Comparison of ENCODE assay signal across 8 mouse cellular contexts in genomic region chr6:124702784-124703103, GRCm38 (mm10). TPM values are rescaled to one million over a fixed set of nuclear protein-coding genes. Genes with fewer than 3 reads are reported as not detected.
DNase-seq lines count a peak whose midpoint lies in the region; ATAC-seq lines count a peak whose summit lies in the region.
"Had no signal": no experiment of that assay in that cellular context is flagged by ENCODE, and none has a peak within 500 bp of the region (broad histone marks: within the 10 kb centered on the region; RNA-seq: fewer than 3 reads in every experiment).

No protein-coding gene starts in this region.

- H3K9me3 ChIP-seq in forebrain, embryonic 16.5 days (ENCODE audit: control insufficient read depth, low read length): no peaks in the 10 kb centered on the region
- H3K9me3 ChIP-seq in hindbrain, embryonic 15.5 days: no peaks in the 10 kb centered on the region

- H3K4me2 ChIP-seq in forebrain, embryonic 16.5 days (ENCODE audit: low read length): no peak overlapping the region
- H3K4me2 ChIP-seq in hindbrain, embryonic 15.5 days: no peak overlapping the region

- peaks cover 28% of the 10 kb centered on the region for H3K36me3 ChIP-seq in forebrain, embryonic 16.5 days (ENCODE audit: control insufficient read depth, insufficient read depth)
- H3K36me3 ChIP-seq in hindbrain, embryonic 15.5 days: peaks cover 46% of the 10 kb centered on the region

- H3K4me1 ChIP-seq in forebrain, embryonic 16.5 days (replicated peaks; ENCODE audit: control insufficient read depth, insufficient read depth, low read length): no peaks in the 10 kb centered on the region
- H3K4me1 ChIP-seq in hindbrain, embryonic 15.5 days (replicated peaks): no peaks in the 10 kb centered on the region

- WGBS in forebrain, embryonic 16.5 days: 51% methylated on average over 3 of the region's 3 CpGs
- WGBS in hindbrain, embryonic 15.5 days: 54% methylated on average over 3 of the region's 3 CpGs

- H3K27ac ChIP-seq in forebrain, embryonic 16.5 days (ENCODE audit: low read length): no peak overlapping the region
- no peak overlapping the region for H3K27ac ChIP-seq in hindbrain, embryonic 15.5 days (replicated peaks)

- H3K4me3 ChIP-seq in forebrain, embryonic 16.5 days (replicated peaks; ENCODE audit: low read length): no peak overlapping the region
- no peak overlapping the region for H3K4me3 ChIP-seq in hindbrain, embryonic 15.5 days
- H3K4me3 ChIP-seq: myocyte had no signal

- H3K27me3 ChIP-seq in forebrain, embryonic 16.5 days (replicated peaks; ENCODE audit: control insufficient read depth, insufficient read depth, low read length): no peaks in the 10 kb centered on the region
- no peaks in the 10 kb centered on the region for H3K27me3 ChIP-seq in hindbrain, embryonic 15.5 days

- ATAC-seq in forebrain, embryonic 16.5 days: peak; percentile 68
- peak; percentile 63; the same call in 1 of the 2 replicates for ATAC-seq in hindbrain, embryonic 15.5 days (ENCODE audit: low FRiP score, low read depth)
- peak; percentile 95 for ATAC-seq in megakaryocyte, adult 5-6 weeks (ENCODE audit: poor library complexity, severe bottlenecking)

- no peak overlapping the region for H3K9ac ChIP-seq in forebrain, embryonic 16.5 days (replicated peaks; ENCODE audit: low read depth, low read length)
- H3K9ac ChIP-seq in hindbrain, embryonic 15.5 days: no peak overlapping the region

- peak; percentile 91 for DNase-seq in R1 (ENCODE audit: low read depth, low spot score)
- peak; percentile 70 to 74 for DNase-seq in cerebellum, adult 18-20 months
- peak; percentile 54 to 61 for DNase-seq in left cerebral cortex, adult 8-10 months (ENCODE audit: low spot score in 2 of 2)
- DNase-seq in right cerebral cortex, postnatal 4 days: peak; percentile 71

RNA-seq across cellular contexts. Expression of gene Emg1, which starts 9.2 kb away (rescaled TPM):
- polyA plus RNA-seq in forebrain, embryonic 16.5 days (2015; fragmentation: Nextera tagmentation; extraction: Ambion mirVana): 142 and 150 TPM in 2 replicates
- polyA plus RNA-seq in hindbrain, embryonic 15.5 days (2015; fragmentation: Nextera tagmentation; extraction: Ambion mirVana): 100.0 and 104 TPM in 2 replicates
- total RNA-seq in left cerebral cortex, adult 8-10 months (2022): 10 to 100 TPM; 41.0 to 48.1 (median 43.4) TPM
- 144 and 179 TPM in 2 replicates for total RNA-seq in megakaryocyte, adult 5-6 weeks (2015)
- total RNA-seq in megakaryocyte, adult 5-6 weeks (2017): 170 and 206 TPM in 2 replicates

RNA-seq across cellular contexts. Expression of gene Phb2, which starts 9.4 kb away (rescaled TPM):
- 250 and 252 TPM in 2 replicates for polyA plus RNA-seq in forebrain, embryonic 16.5 days (2015; fragmentation: Nextera tagmentation; extraction: Ambion mirVana)
- 260 and 270 TPM in 2 replicates for polyA plus RNA-seq in hindbrain, embryonic 15.5 days (2015; fragmentation: Nextera tagmentation; extraction: Ambion mirVana)
- 100 to 1,000 TPM; 111 to 126 (median 116) TPM for total RNA-seq in left cerebral cortex, adult 8-10 months (2022)
- total RNA-seq in megakaryocyte, adult 5-6 weeks (2015): 99.5 and 115 TPM in 2 replicates
- 152 and 160 TPM in 2 replicates for total RNA-seq in megakaryocyte, adult 5-6 weeks (2017)

RNA-seq across cellular contexts. Expression of gene Ptpn6, which starts 35.8 kb away (rescaled TPM):
- 3.3 and 4.5 TPM in 2 replicates for polyA plus RNA-seq in forebrain, embryonic 16.5 days (2015; fragmentation: Nextera tagmentation; extraction: Ambion mirVana)
- polyA plus RNA-seq in hindbrain, embryonic 15.5 days (2015; fragmentation: Nextera tagmentation; extraction: Ambion mirVana): 3.7 and 6.6 TPM in 2 replicates
- 10 to 100 TPM in 2 of 4 experiments, 1 to 10 TPM in 2; 2.3 to 15.0 (median 7.9) TPM for total RNA-seq in left cerebral cortex, adult 8-10 months (2022)
- total RNA-seq in megakaryocyte, adult 5-6 weeks (2015): 308 and 336 TPM in 2 replicates
- total RNA-seq in megakaryocyte, adult 5-6 weeks (2017): 1,009 and 1,024 TPM in 2 replicates

RNA-seq across cellular contexts. Expression of gene Grcc10, which starts 38.4 kb away (rescaled TPM):
- 614 and 641 TPM in 2 replicates for polyA plus RNA-seq in forebrain, embryonic 16.5 days (2015; fragmentation: Nextera tagmentation; extraction: Ambion mirVana)
- 626 and 628 TPM in 2 replicates for polyA plus RNA-seq in hindbrain, embryonic 15.5 days (2015; fragmentation: Nextera tagmentation; extraction: Ambion mirVana)
- 100 to 1,000 TPM; 301 to 323 (median 310) TPM for total RNA-seq in left cerebral cortex, adult 8-10 months (2022)
- total RNA-seq in megakaryocyte, adult 5-6 weeks (2015): 177 and 203 TPM in 2 replicates
- total RNA-seq in megakaryocyte, adult 5-6 weeks (2017): 121 and 136 TPM in 2 replicates

RNA-seq across cellular contexts. Expression of gene Lpcat3, which starts 39.9 kb away (rescaled TPM):
- polyA plus RNA-seq in forebrain, embryonic 16.5 days (2015; fragmentation: Nextera tagmentation; extraction: Ambion mirVana): 35.9 and 36.7 TPM in 2 replicates
- polyA plus RNA-seq in hindbrain, embryonic 15.5 days (2015; fragmentation: Nextera tagmentation; extraction: Ambion mirVana): 46.7 and 49.9 TPM in 2 replicates
- 10 to 100 TPM; 22.6 to 34.6 (median 26.1) TPM for total RNA-seq in left cerebral cortex, adult 8-10 months (2022)
- total RNA-seq in megakaryocyte, adult 5-6 weeks (2015): 32.8 and 48.3 TPM in 2 replicates
- total RNA-seq in megakaryocyte, adult 5-6 weeks (2017): 22.4 and 24.8 TPM in 2 replicates

Comparison
In these comparisons a context has a peak if more than half of its experiments do, and no peak if none do; other contexts are left out.
1. RNA of gene Ptpn6, which starts 35.8 kb away (total RNA-seq): 308 to 1,024 TPM in megakaryocyte, adult 5-6 weeks; 2.3 to 15.0 TPM in left cerebral cortex, adult 8-10 months; every median in the first group is over 10 times any median in the second.
2. Peak in every context shown above with its lines, with median percentiles within 50 percentile points of each other: DNase-seq and ATAC-seq.